Mouse (Mus musculus) bone marrow, adult 2 months (tissue): ENCODE data around the gene Dpagt1.

Experiments used
- CTCF ChIP-seq: fragments of 200-500 bp; IDR thresholded peaks from 2 replicates; pipeline ENCODE4 v1.5.1; 2011; ENCODE audit warnings: low read length, control low read depth; ENCODE audit not compliant: control insufficient read depth, insufficient read depth
- POLR2A ChIP-seq: fragments of 200-500 bp; IDR thresholded peaks from 2 replicates; pipeline ENCODE4 v1.6.1; 2011; ENCODE audit warnings: low read depth, mild to moderate bottlenecking, control low read depth, low read length, borderline replicate concordance; ENCODE audit not compliant: control insufficient read depth

- TF ChIP-seq CTCF (no peak), POLR2A (no peak)
Observed at GRCm38 (mm10) chr9:44341487-44341886, 15.7 kb downstream of the Dpagt1 start.
